Comparison of ENCODE assay signal across 38 mouse cellular contexts in the genomic region with DNA sequence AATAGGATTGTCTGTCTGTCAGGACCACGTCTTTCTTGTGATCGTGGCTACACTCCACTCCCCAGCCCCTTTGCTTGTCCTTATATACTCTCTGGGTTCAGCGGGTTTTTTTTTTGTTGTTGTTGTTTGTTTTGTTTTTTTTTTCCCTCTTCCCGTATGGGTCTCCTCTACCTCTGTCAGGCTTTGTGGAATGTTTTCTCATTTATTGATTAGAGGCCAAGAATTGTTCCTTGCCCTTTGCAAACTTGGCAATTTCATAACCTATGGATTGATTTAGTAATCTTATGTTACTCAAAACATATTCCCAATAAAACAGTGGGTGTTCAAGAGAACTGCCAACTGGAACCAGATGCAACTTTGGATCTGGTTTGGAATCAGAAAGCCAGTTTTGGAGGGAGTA. TPM values are rescaled to one million over a fixed set of nuclear protein-coding genes. Genes with fewer than 3 reads are reported as not detected.
"Had no signal": no experiment of that assay in that cellular context is flagged by ENCODE, and none has a peak within 500 bp of the region (broad histone marks: within the 10 kb centered on the region; RNA-seq: fewer than 3 reads in every experiment).

A gene (minus strand): TSS at position 101 of the 400 bp plus-strand sequence.

RNA-seq across cellular contexts. Expression of the gene that starts here (rescaled TPM):
- total RNA-seq: left cerebral cortex, adult 8-10 months; left cerebral cortex, postnatal 10 days; left cerebral cortex, postnatal 14 days; left cerebral cortex, postnatal 25 days; left cerebral cortex, postnatal 36 days; left cerebral cortex, postnatal 4 days; megakaryocyte progenitor cell, adult 5-6 weeks; megakaryocyte, adult 5-6 weeks; megakaryocyte-erythroid progenitor cell, adult 5-6 weeks; midbrain, postnatal 0 days; monocyte, adult 5-6 weeks had no signal
- polyA plus RNA-seq: limb, embryonic 10.5 days; limb, embryonic 11.5 days; limb, embryonic 12.5 days; limb, embryonic 13.5 days; liver, embryonic 11.5 days; liver, embryonic 12.5 days; liver, embryonic 13.5 days; liver, embryonic 14.5 days; liver, embryonic 15.5 days; liver, embryonic 16.5 days; liver, postnatal 0 days; lung, adult 2 months; lung, embryonic 14.5 days; lung, embryonic 15.5 days; lung, embryonic 16.5 days; lung, postnatal 0 days; macrophage; midbrain, embryonic 10.5 days; midbrain, embryonic 11.5 days; midbrain, embryonic 12.5 days; midbrain, embryonic 13.5 days; midbrain, embryonic 14.5 days; midbrain, embryonic 15.5 days; midbrain, embryonic 16.5 days; midbrain, postnatal 0 days; myocyte; neural tube, embryonic 11.5 days; neural tube, embryonic 12.5 days had no signal
